Mouse (Mus musculus): ENCODE data around the gene Hist1h2ah. TPM values are rescaled to one million over a fixed set of nuclear protein-coding genes. Genes with fewer than 3 reads are reported as not detected.

Gene Hist1h2ah
- polyA plus RNA-seq, 1 experiment from 2014 or later = 7.8 TPM

- Histone ChIP-seq H3K27ac (ENCODE audit: low read length) (no peak overlapping the region), H3K36me3 (ENCODE audit: insufficient read depth, low read length) (no peaks in the 10 kb centered on the region), H3K9ac (replicated peaks; ENCODE audit: low read length) (no peak overlapping the region), H3K4me2 (replicated peaks; ENCODE audit: low read depth, low read length) (no peak overlapping the region), H3K4me1 (ENCODE audit: insufficient read depth, low read length) (peaks cover 14% of the 10 kb centered on the region), H3K9me3 (ENCODE audit: low read length) (peaks cover 8% of the 10 kb centered on the region), H3K4me3 (ENCODE audit: low read length) (no peak overlapping the region), H3K27me3 (ENCODE audit: insufficient read depth, low read length) (peaks cover 43% of the 10 kb centered on the region)
- ATAC-seq (ENCODE audit: low FRiP score, low TSS enrichment) = no peak
- 83% methylated on average over 5 of the region's 5 CpGs for WGBS
Measured at GRCm38 (mm10) chr13:21992550-21992949, 42.8 kb downstream of the Hist1h2ah start.

Small RNA genes within 50 kb of the gene (microRNA-seq; reads per million reads assigned to microRNA genes)
- not detected for gene Gm26300
- gene Gm44390 = not detected
- gene Gm44486 = not detected

Other genes starting within 250 kb of the Hist1h2ah start
- 3.4 and 6.0 TPM in 2 replicates for gene Hist1h2an, start 248.3 kb downstream of the Hist1h2ah start, polyA plus RNA-seq (2015; fragmentation: Nextera tagmentation; extraction: Ambion mirVana)
- 2.0 and 2.2 TPM in 2 replicates for gene Hist1h2bp, start 248.1 kb downstream of the Hist1h2ah start, polyA plus RNA-seq (2015; fragmentation: Nextera tagmentation; extraction: Ambion mirVana)
- gene Hist1h2bq, start 225.4 kb downstream of the Hist1h2ah start, polyA plus RNA-seq (2015; fragmentation: Nextera tagmentation; extraction: Ambion mirVana) = 22.0 and 25.6 TPM in 2 replicates
- gene Hist1h2ao, start 225.1 kb downstream of the Hist1h2ah start, polyA plus RNA-seq (2015; fragmentation: Nextera tagmentation; extraction: Ambion mirVana) = 2.1 TPM in 1 of 2 replicates, not detected in the other
- gene Hist1h4m, start 223.8 kb downstream of the Hist1h2ah start, polyA plus RNA-seq (2015; fragmentation: Nextera tagmentation; extraction: Ambion mirVana) = not detected in 2 replicates
- gene Hist1h4n, start 203.4 kb downstream of the Hist1h2ah start, polyA plus RNA-seq (2015; fragmentation: Nextera tagmentation; extraction: Ambion mirVana) = 13.6 and 14.5 TPM in 2 replicates
- gene Hist1h2ap, start 202.1 kb downstream of the Hist1h2ah start, polyA plus RNA-seq (2015; fragmentation: Nextera tagmentation; extraction: Ambion mirVana) = 2,785 and 3,191 TPM in 2 replicates
- gene Hist1h2br, start 201.8 kb downstream of the Hist1h2ah start, polyA plus RNA-seq (2015; fragmentation: Nextera tagmentation; extraction: Ambion mirVana) = 22.6 and 26.0 TPM in 2 replicates
- gene Zfp184, start 90.5 kb downstream of the Hist1h2ah start, polyA plus RNA-seq (2015; fragmentation: Nextera tagmentation; extraction: Ambion mirVana) = 11.6 and 13.7 TPM in 2 replicates
- 0.15 and 0.26 TPM in 2 replicates for gene Pom121l2, start 54.4 kb downstream of the Hist1h2ah start, polyA plus RNA-seq (2015; fragmentation: Nextera tagmentation; extraction: Ambion mirVana)
- gene Prss16, start 25.8 kb downstream of the Hist1h2ah start, polyA plus RNA-seq (2015; fragmentation: Nextera tagmentation; extraction: Ambion mirVana) = 0.32 and 0.97 TPM in 2 replicates
- 3.8 and 8.2 TPM in 2 replicates for gene Hist1h2bk, start 302 bp upstream of the Hist1h2ah start, polyA plus RNA-seq (2015; fragmentation: Nextera tagmentation; extraction: Ambion mirVana)
- gene Hist1h4i, start 5.8 kb upstream of the Hist1h2ah start, polyA plus RNA-seq (2015; fragmentation: Nextera tagmentation; extraction: Ambion mirVana) = 29.5 and 30.5 TPM in 2 replicates
- gene Hist1h2ag, start 7.4 kb upstream of the Hist1h2ah start, polyA plus RNA-seq (2015; fragmentation: Nextera tagmentation; extraction: Ambion mirVana) = 49.8 and 53.1 TPM in 2 replicates
- 20.2 and 21.5 TPM in 2 replicates for gene Hist1h2bj, start 7.6 kb upstream of the Hist1h2ah start, polyA plus RNA-seq (2015; fragmentation: Nextera tagmentation; extraction: Ambion mirVana)
- not detected in 2 replicates for gene Vmn1r188, start 48.9 kb upstream of the Hist1h2ah start, polyA plus RNA-seq (2015; fragmentation: Nextera tagmentation; extraction: Ambion mirVana)
- gene Vmn1r189, start 70.3 kb upstream of the Hist1h2ah start, polyA plus RNA-seq (2015; fragmentation: Nextera tagmentation; extraction: Ambion mirVana) = not detected in 2 replicates
- not detected in 2 replicates for gene Vmn1r191, start 148.4 kb upstream of the Hist1h2ah start, polyA plus RNA-seq (2015; fragmentation: Nextera tagmentation; extraction: Ambion mirVana)
- gene Vmn1r192, start 155.6 kb upstream of the Hist1h2ah start, polyA plus RNA-seq (2015; fragmentation: Nextera tagmentation; extraction: Ambion mirVana) = not detected in 2 replicates
- not detected in 2 replicates for gene Vmn1r193, start 187.6 kb upstream of the Hist1h2ah start, polyA plus RNA-seq (2015; fragmentation: Nextera tagmentation; extraction: Ambion mirVana)
- gene Vmn1r194, start 208.6 kb upstream of the Hist1h2ah start, polyA plus RNA-seq (2015; fragmentation: Nextera tagmentation; extraction: Ambion mirVana) = not detected in 2 replicates
- not detected in 2 replicates for gene Vmn1r195, start 235.0 kb upstream of the Hist1h2ah start, polyA plus RNA-seq (2015; fragmentation: Nextera tagmentation; extraction: Ambion mirVana)